Mouse (Mus musculus) olfactory bulb, adult 2 months (tissue): ENCODE data around the gene Hist1h2ad. TPM values are rescaled to one million over a fixed set of nuclear protein-coding genes. Genes with fewer than 3 reads are reported as not detected.

Experiments
- H3K27ac ChIP-seq: fragments of 200-500 bp; 2 replicates; pipeline ENCODE4 v1.5.1; 2012; ENCODE audit warnings: low read depth, low read length; ENCODE audit not compliant: insufficient read depth
- H3K4me1 ChIP-seq: fragments of 200-500 bp; 2 replicates; pipeline ENCODE4 v1.6.1; 2012; ENCODE audit warnings: low read length; ENCODE audit not compliant: control insufficient read depth, insufficient read depth
- H3K4me3 ChIP-seq: fragments of 200-500 bp; 2 replicates; pipeline ENCODE4 v1.5.1; 2012; ENCODE audit warnings: mild to moderate bottlenecking, low read depth, low read length, moderate library complexity; ENCODE audit not compliant: insufficient read depth
- CTCF ChIP-seq: fragments of 200-500 bp; IDR thresholded peaks from 2 replicates; pipeline ENCODE4 v1.5.1; 2012; ENCODE audit warnings: low read depth, mild to moderate bottlenecking, low read length, moderate library complexity; ENCODE audit not compliant: insufficient read depth
- POLR2A ChIP-seq: fragments of 200-500 bp; IDR thresholded peaks from 2 replicates; pipeline ENCODE4 v1.6.1; 2012; ENCODE audit warnings: mild to moderate bottlenecking, low read depth, low read length, moderate library complexity; ENCODE audit not compliant: insufficient read depth
- WGBS: fragments of 180-500 bp; shearing (Covaris S2); methylation state at CpG from one replicate; pipeline ENCODE4 v1.1.7; 2018; 5-methylcytosine and 5-hydroxymethylcytosine counted together
- polyA plus RNA-seq: library from polyadenylated mRNA; stranded (reverse); fragments of >200 nt; gene quantifications from 2 replicates; pipeline ENCODE4 v1.2.4, GENCODE M21; 2012; ENCODE audit warnings: low replicate concordance; ENCODE audit not compliant: missing spikeins, insufficient read depth, insufficient read length

Hist1h2ad gene
- polyA plus RNA-seq, 1 experiment = not detected

DNA sequence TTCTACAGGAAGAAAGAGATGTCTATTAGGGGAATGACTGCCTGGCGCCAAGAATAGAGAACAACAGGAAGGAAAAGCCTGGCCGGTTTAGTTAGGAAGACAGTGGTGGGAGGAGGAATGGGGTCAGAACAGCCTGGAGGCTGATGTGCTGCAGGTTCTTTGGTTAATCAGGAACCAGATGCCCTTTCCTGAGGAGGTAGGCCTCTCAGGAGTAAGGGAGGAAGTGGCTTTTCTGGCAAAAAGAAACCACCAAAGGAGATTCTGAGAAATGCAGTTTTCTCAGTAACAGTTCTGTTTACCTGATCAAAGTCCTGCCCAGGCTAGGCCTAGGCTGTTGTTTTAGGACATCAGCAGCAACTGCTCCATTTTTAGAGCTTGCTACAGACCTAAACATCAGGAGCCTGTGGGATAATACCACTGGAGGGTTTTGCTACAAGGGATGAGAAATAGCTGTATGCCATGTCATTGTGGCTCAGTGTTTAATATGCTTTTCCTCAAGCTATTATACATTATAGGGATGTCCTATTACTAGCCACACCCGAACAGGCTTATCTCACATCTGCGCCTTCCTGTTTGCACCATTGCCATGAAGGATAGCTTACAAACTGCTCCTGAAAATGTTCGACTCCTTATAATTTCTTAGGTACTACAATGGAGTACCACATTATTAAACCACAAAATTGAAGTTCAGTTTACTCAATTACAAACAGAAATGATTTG lies 19.0 kb downstream of the Hist1h2ad start:
- Histone ChIP-seq H3K4me3 (no peak overlapping the region), H3K27ac (no peak overlapping the region), H3K4me1 (no peaks in the 10 kb centered on the region)
- TF ChIP-seq POLR2A (no peak), CTCF (no peak)
- WGBS = 85% methylated on average over 5 of the region's 5 CpGs

DNA sequence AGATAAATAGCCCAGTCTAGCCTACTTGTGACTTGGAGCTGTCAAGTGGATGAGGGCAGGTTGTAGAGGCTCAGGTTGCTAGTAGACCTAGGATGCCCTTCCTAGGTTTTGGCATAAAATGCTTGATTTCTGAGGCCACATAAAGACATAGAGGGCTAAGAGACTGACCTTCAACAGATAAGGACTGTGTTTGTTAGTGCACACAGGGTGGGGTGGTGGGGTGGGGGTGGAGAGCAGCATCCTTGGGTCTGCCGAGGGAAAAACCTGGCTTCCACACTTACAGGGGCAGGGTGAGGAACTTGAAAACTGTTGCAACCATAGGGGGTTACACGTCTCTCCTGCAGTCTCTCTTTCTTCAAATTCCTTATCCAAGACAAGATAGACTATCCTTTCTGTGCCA lies 21.0 kb downstream of the Hist1h2ad start:
- 86% methylated on average over 2 of the region's 2 CpGs for WGBS
- TF ChIP-seq POLR2A (no peak), CTCF (no peak)
- Histone ChIP-seq H3K4me1 (no peaks in the 10 kb centered on the region), H3K27ac (no peak overlapping the region), H3K4me3 (no peak overlapping the region)

DNA sequence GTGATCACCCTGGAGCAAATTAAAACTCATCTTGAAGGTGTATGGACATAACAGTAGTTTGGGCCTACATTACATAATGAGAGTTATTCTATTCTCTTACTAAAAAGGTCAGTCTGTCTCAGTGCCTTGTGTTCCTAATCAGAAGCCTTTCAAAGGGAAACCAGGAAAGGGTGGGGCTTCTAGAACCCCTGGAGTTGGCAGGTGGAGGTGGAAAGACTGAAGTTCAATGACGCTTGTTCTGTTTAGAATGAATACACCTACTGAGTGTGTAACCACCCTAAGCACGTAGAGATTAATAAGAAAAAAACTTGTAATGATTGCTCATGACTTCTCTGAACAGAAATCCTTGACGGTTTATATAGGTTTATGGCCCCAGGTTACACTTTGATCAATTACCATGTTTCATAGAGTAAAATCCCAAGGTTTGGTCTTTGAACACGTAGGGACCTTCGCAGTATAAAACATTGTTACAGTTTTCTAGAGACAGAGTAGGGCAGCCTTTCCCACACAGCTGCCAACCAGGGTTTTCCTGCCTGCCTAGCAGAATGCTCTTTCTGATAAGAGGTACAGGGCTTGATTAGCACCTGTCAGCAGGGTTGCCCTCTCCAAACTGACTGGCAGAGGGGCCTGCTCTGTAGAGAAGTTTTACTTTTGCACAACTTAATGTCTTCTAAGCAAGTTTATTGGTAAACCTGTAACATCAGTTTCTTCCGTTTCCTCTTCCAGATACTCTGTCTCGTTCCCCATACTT lies 21.6 kb downstream of the Hist1h2ad start:
- TF ChIP-seq POLR2A = no peak
- no peak for TF ChIP-seq CTCF
- 91% methylated on average over 7 of the region's 7 CpGs for WGBS
- H3K4me1 ChIP-seq = no peaks in the 10 kb centered on the region
- H3K27ac ChIP-seq = no peak overlapping the region
- no peak overlapping the region for H3K4me3 ChIP-seq

DNA sequence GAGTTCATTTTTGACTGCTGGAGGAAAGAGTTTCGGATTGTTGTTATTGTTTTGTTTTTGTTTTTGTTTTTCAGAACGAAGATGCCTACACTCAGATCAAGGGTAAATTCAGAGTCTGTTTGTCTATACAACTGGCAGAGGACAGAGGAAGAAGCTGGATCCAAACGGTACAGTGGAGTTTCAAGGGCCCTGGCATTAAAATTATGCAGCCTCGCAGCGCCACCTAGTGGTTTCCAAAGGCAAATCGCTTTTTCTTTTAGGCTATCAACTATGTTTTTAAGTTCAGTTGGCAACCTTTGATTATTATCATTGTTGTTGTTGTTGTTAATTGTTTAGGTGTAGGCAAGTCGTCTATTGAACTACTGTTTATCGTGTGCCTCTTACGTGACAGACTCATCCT lies 23.8 kb downstream of the Hist1h2ad start:
- H3K4me3 ChIP-seq = no peak overlapping the region

DNA sequence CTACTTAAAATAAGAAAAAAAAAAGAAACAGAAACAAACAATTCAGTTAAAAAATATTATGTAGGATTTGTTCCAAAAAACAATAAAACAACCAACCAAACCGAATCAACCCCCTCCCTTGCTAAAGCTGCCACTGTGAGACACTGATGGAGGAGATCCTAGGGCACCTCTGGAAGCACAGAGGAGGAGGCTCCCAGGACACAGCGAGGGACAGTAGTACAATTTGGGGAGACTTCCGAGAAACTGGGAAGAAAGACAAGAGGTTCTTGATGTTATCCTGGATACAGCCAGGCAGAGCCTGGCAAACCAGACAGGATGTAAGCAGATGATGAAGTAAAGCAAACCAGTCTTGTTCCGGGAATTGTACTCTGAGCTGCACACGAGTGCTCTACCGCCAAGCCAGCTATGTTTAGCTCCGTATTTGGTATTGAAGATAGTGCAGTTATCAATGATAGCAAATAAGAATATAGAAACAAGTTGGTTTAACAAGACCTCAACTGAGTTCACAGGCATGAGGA lies 29.1 kb downstream of the Hist1h2ad start:
- TF ChIP-seq POLR2A = no peak
- TF ChIP-seq CTCF = no peak
- H3K27ac ChIP-seq = no peak overlapping the region
- 76% methylated on average over 7 of the region's 7 CpGs for WGBS
- H3K4me1 ChIP-seq = no peaks in the 10 kb centered on the region
- no peak overlapping the region for H3K4me3 ChIP-seq

More for the DNA sequence above, 23.8 kb downstream of the Hist1h2ad start:
- no peak for TF ChIP-seq POLR2A
- TF ChIP-seq CTCF = no peak
- no peaks in the 10 kb centered on the region for H3K4me1 ChIP-seq
- 6% methylated on average over 9 of the region's 9 CpGs for WGBS
- H3K27ac ChIP-seq = no peak overlapping the region

DNA sequence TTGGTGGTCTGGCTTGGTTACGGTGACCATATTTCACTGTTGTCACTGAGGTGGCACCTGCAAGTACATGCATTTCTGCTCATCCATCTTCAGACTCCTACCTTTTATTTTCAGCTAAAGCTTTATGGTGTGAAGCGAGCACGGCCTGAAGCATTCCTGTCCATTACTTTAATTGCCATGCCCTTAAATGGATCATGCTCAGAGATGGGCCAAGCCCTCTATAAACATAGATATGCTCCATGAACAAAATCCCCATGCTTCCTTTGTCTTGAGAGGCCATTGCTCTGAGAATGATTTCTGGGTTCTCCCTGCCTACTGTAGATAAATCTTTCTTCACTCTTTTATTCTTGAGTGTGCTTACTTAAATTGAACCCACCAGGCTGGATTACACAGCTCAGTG lies 30.3 kb downstream of the Hist1h2ad start:
- Histone ChIP-seq H3K4me1 (no peaks in the 10 kb centered on the region), H3K27ac (no peak overlapping the region), H3K4me3 (no peak overlapping the region)
- TF ChIP-seq POLR2A = no peak
- TF ChIP-seq CTCF = no peak
- 98% methylated on average over 3 of the region's 3 CpGs for WGBS

DNA sequence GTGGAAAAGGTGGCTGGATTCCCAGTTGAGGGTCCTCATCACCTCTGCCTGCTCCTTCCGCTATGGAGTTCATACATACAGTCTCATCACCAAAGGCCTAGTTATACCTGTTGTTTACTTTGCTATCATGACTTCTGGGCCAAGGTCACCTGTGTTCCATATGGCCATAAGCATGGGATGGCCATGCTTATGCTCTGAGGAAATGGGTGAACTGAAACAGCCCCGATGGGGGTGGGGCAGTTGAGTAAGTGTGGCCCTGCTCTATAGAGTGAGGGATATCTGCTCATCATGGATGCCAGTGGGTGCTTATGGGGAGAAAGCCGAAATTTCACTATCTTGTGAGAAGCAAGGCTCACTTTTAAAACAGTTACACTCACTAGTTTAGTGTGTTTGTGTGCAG lies 30.9 kb downstream of the Hist1h2ad start:
- Histone ChIP-seq H3K27ac (no peak overlapping the region), H3K4me1 (no peaks in the 10 kb centered on the region), H3K4me3 (no peak overlapping the region)
- 91% methylated on average over 3 of the region's 3 CpGs for WGBS
- TF ChIP-seq CTCF = no peak
- TF ChIP-seq POLR2A = no peak

DNA sequence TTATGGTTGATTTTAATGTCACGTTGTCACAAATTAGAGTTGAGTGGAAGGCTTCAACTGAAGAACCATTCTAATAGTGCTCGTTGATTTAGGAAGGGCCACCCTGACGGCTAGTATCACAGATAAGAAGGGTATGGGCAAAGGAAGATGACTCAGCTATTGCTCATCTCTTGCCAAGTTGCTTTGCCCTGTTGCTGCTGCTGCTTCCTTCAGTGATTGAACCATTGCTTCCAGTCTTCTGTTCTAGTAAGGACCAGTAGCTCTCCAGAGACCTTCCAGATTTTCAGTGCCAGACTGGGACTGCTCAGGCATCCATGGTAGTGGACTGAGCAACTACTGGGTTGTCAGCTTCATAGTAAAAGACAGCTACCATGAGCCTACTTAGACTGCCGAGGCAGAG lies 35.0 kb downstream of the Hist1h2ad start:
- Histone ChIP-seq H3K4me3 (no peak overlapping the region), H3K27ac (no peak overlapping the region), H3K4me1 (no peaks in the 10 kb centered on the region)
- TF ChIP-seq CTCF (no peak), POLR2A (no peak)
- 84% methylated on average over 4 of the region's 4 CpGs for WGBS

DNA sequence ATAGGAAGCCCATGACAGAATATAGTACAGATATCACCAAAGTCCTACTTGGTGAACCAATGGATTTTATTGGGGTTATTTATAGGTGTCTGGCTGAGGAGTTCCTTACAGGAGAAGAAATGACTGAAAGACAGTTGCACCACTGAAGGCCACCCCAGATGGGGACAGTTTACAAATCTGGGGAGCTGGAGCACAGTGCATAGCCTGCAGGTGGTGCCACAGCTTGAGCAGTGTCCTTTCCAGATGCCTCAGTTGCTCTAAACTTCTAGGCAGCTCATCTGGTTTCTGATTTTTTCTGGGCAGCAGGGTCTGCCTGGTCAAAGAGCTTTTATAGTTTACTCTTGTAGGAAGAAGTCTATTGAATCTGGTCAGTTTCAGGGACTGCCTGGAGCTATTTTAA lies 35.7 kb downstream of the Hist1h2ad start:
- TF ChIP-seq POLR2A (no peak), CTCF (no peak)
- no peaks in the 10 kb centered on the region for H3K4me1 ChIP-seq
- no peak overlapping the region for H3K27ac ChIP-seq
- no peak overlapping the region for H3K4me3 ChIP-seq
